Mouse (Mus musculus) midbrain, embryonic 13.5 days (tissue): Measurements from ENCODE around the gene Gpr34. TPM values are rescaled to one million over a fixed set of nuclear protein-coding genes. Genes with fewer than 3 reads are reported as not detected.

ENCODE experiments used
- ATAC-seq: fragments of 200-750 bp; cut with Nextera tagmentation; 2 replicates; pipeline ENCODE4 v1.8.0; 2017; ENCODE audit warnings: mild to moderate bottlenecking, moderate TSS enrichment, moderate library complexity
- H3K27ac ChIP-seq: fragments of 300-500 bp; sonication (generic); 2 replicates; pipeline ENCODE4 v1.5.1; 2015; ENCODE audit warnings: inconsistent platforms, mild to moderate bottlenecking, moderate library complexity
- H3K27me3 ChIP-seq: fragments of 300-500 bp; sonication (generic); 2 replicates; pipeline ENCODE4 v1.6.1; 2015; ENCODE audit warnings: mild to moderate bottlenecking, inconsistent platforms
- H3K36me3 ChIP-seq: fragments of 300-500 bp; sonication (generic); 2 replicates; pipeline ENCODE4 v1.6.1; 2015; ENCODE audit warnings: mild to moderate bottlenecking, inconsistent platforms
- H3K4me1 ChIP-seq: fragments of 300-500 bp; sonication (generic); replicated peaks from 2 replicates; pipeline ENCODE4 v1.6.1; 2015; ENCODE audit warnings: inconsistent platforms
- H3K4me2 ChIP-seq: fragments of 300-500 bp; sonication (generic); replicated peaks from 2 replicates; pipeline ENCODE4 v1.6.1; 2015; ENCODE audit warnings: moderate library complexity, mild to moderate bottlenecking, inconsistent platforms
- H3K4me3 ChIP-seq: fragments of 300-500 bp; sonication (generic); replicated peaks from 2 replicates; pipeline ENCODE4 v1.5.1; 2015; ENCODE audit warnings: mild to moderate bottlenecking, inconsistent platforms
- H3K9ac ChIP-seq: fragments of 300-500 bp; sonication (generic); replicated peaks from 2 replicates; pipeline ENCODE4 v1.6.1; 2015; ENCODE audit warnings: mild to moderate bottlenecking, inconsistent platforms
- H3K9me3 ChIP-seq: fragments of 300-500 bp; sonication (generic); 2 replicates; pipeline ENCODE4 v1.6.1; 2016; ENCODE audit warnings: mild to moderate bottlenecking, inconsistent platforms
- WGBS: fragments of 180-500 bp; shearing (Covaris S2); methylation state at CpG from one replicate; pipeline ENCODE4 v1.1.7; 2015; 5-methylcytosine and 5-hydroxymethylcytosine counted together
- polyA plus RNA-seq: library from polyadenylated mRNA; unstranded; fragments of >200 nt; fragmentation: Nextera tagmentation; extraction: Ambion mirVana; gene quantifications from 2 replicates; pipeline ENCODE4 v1.2.1, GENCODE M21; 2015

Gene Gpr34
- polyA plus RNA-seq, result 2.7 and 3.0 TPM in 2 replicates

- no peak within 1 kb of the TSS for H3K4me2 ChIP-seq
- no peak within 1 kb of the TSS for H3K4me3 ChIP-seq
- ATAC-seq, result no peak
- H3K27me3 ChIP-seq, result no peaks in the 10 kb centered on the region
- 72% methylated on average over 5 of the region's 5 CpGs for WGBS
- H3K27ac ChIP-seq, result no peak within 1 kb of the TSS
- H3K4me1 ChIP-seq, result no peaks in the 10 kb centered on the region
- H3K36me3 ChIP-seq, result no peaks in the 10 kb centered on the region
- H3K9ac ChIP-seq, result no peak within 1 kb of the TSS
- no peaks in the 10 kb centered on the region for H3K9me3 ChIP-seq
Observed at GRCm38 (mm10) chrX:13631599-13632283, at the start of gene Gpr34. Gene Gpr34, plus strand, starts transcription at chrX:13632089.

GRCm38 (mm10) chrX:13599373-13599772, 32.5 kb upstream of the Gpr34 start:
- Histone ChIP-seq H3K4me2 (no peak overlapping the region), H3K36me3 (no peaks in the 10 kb centered on the region), H3K9ac (no peak overlapping the region), H3K27me3 (no peaks in the 10 kb centered on the region), H3K27ac (no peak overlapping the region), H3K4me1 (no peaks in the 10 kb centered on the region), H3K9me3 (no peaks in the 10 kb centered on the region), H3K4me3 (no peak overlapping the region)
- 90% methylated on average over 2 of the region's 2 CpGs for WGBS
- no peak for ATAC-seq

DNA sequence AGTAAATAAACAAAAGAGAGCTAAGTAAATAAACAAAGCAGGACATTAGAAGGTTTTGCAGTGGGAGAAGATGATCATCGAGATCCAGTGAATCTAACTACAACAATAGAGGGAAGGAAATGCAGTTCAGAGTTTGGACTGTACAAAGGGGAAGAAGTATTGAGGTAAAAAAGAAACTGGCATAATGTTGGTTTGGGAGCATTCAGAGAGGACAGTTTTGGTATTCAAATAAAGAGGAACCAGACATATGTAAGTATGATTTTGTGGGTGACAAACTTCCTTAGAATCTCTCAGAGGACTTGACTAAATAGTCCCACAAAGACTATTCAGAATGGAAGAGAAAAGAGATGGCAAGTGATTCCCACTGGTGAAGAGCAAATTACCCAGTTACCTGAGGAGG, 31.9 kb upstream of the Gpr34 start:
- H3K27me3 ChIP-seq, result no peaks in the 10 kb centered on the region
- H3K4me1 ChIP-seq, result no peaks in the 10 kb centered on the region
- no peak overlapping the region for H3K4me2 ChIP-seq
- 86% methylated on average over 1 of the region's 1 CpGs for WGBS
- no peaks in the 10 kb centered on the region for H3K36me3 ChIP-seq
- no peak overlapping the region for H3K9ac ChIP-seq
- ATAC-seq, result no peak
- H3K9me3 ChIP-seq, result no peaks in the 10 kb centered on the region
- no peak overlapping the region for H3K4me3 ChIP-seq
- H3K27ac ChIP-seq, result no peak overlapping the region

DNA sequence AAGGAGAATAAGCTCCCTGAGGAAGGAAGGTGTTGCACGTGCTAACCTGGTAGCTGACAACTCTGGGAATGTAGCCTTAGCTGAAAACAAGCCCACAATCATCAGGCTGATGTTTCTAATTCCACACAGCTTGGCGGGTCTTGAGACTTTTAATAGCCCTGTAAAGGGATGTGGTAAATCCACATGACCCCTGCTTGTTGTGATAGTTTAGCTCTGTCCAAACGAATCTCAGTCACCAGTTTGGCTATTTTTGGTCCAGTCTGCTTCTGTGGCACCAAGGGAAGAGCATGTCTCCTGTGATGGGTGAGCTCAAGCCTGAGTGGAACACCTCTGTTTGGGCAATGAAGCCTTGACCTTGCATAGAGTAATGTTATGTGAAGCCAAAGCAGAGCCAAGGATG, 25.1 kb upstream of the Gpr34 start:
- Histone ChIP-seq H3K27ac (no peak overlapping the region), H3K36me3 (no peaks in the 10 kb centered on the region), H3K27me3 (no peaks in the 10 kb centered on the region), H3K4me2 (no peak overlapping the region), H3K4me3 (no peak overlapping the region), H3K4me1 (no peaks in the 10 kb centered on the region), H3K9ac (no peak overlapping the region), H3K9me3 (no peaks in the 10 kb centered on the region)
- 72% methylated on average over 3 of the region's 3 CpGs for WGBS
- no peak for ATAC-seq

GRCm38 (mm10) chrX:13607752-13608151, 24.1 kb upstream of the Gpr34 start:
- no peak for ATAC-seq
- 53% methylated on average over 3 of the region's 3 CpGs for WGBS
- H3K9ac ChIP-seq, result no peak overlapping the region
- H3K9me3 ChIP-seq, result no peaks in the 10 kb centered on the region
- H3K36me3 ChIP-seq, result no peaks in the 10 kb centered on the region
- no peak overlapping the region for H3K4me3 ChIP-seq
- no peak overlapping the region for H3K27ac ChIP-seq
- no peaks in the 10 kb centered on the region for H3K27me3 ChIP-seq
- H3K4me2 ChIP-seq, result no peak overlapping the region
- no peaks in the 10 kb centered on the region for H3K4me1 ChIP-seq

- H3K27me3 ChIP-seq, result no peaks in the 10 kb centered on the region
- no peaks in the 10 kb centered on the region for H3K9me3 ChIP-seq
- no peak overlapping the region for H3K9ac ChIP-seq
- ATAC-seq, result no peak
- 91% methylated on average over 5 of the region's 5 CpGs for WGBS
- H3K27ac ChIP-seq, result no peak overlapping the region
- H3K4me3 ChIP-seq, result no peak overlapping the region
- H3K36me3 ChIP-seq, result peaks cover 4% of the 10 kb centered on the region; the same call in 1 of the 2 replicates
- no peaks in the 10 kb centered on the region for H3K4me1 ChIP-seq
- H3K4me2 ChIP-seq, result no peak overlapping the region
Observed at GRCm38 (mm10) chrX:13611114-13611513, 20.8 kb upstream of the Gpr34 start.

DNA sequence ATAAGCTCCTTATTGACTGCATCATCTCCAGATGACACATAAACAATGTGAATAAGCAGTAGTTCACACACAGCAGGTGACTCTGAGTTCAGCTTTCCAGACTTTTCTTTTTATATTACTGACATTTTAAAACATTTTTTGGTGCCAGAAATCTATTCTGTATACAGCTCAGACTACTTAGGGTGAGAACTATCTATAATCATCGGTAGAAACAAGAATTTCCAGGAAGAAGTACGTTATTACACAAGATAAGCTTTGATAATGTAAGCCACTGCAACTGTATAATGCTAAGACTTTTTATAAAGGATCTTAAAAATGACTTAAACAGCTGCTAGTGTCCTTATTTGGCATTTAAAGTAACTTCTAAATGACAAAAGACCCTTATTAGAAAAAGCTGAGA, 19.8 kb upstream of the Gpr34 start:
- H3K4me1 ChIP-seq, result no peaks in the 10 kb centered on the region
- no peak overlapping the region for H3K4me3 ChIP-seq
- H3K36me3 ChIP-seq, result peaks cover 4% of the 10 kb centered on the region; the same call in 1 of the 2 replicates
- WGBS, result 81% methylated on average over 2 of the region's 2 CpGs
- H3K27ac ChIP-seq, result no peak overlapping the region
- H3K4me2 ChIP-seq, result no peak overlapping the region
- no peak for ATAC-seq
- H3K9me3 ChIP-seq, result no peaks in the 10 kb centered on the region
- H3K27me3 ChIP-seq, result no peaks in the 10 kb centered on the region
- H3K9ac ChIP-seq, result no peak overlapping the region

- Histone ChIP-seq H3K4me3 (no peak overlapping the region), H3K36me3 (peaks cover 4% of the 10 kb centered on the region; the same call in 1 of the 2 replicates), H3K4me2 (no peak overlapping the region), H3K9me3 (no peaks in the 10 kb centered on the region), H3K27ac (no peak overlapping the region), H3K4me1 (no peaks in the 10 kb centered on the region), H3K27me3 (no peaks in the 10 kb centered on the region), H3K9ac (no peak overlapping the region)
- ATAC-seq, result no peak
- 49% methylated on average over 1 of the region's 1 CpGs for WGBS
Observed at GRCm38 (mm10) chrX:13616726-13617125, 15.2 kb upstream of the Gpr34 start.

- WGBS, result 96% methylated on average over 1 of the region's 1 CpGs
- no peaks in the 10 kb centered on the region for H3K9me3 ChIP-seq
- H3K27ac ChIP-seq, result no peak overlapping the region
- H3K9ac ChIP-seq, result no peak overlapping the region
- no peak overlapping the region for H3K4me3 ChIP-seq
- peaks cover 4% of the 10 kb centered on the region; the same call in 1 of the 2 replicates for H3K36me3 ChIP-seq
- H3K27me3 ChIP-seq, result no peaks in the 10 kb centered on the region
- ATAC-seq, result no peak
- no peaks in the 10 kb centered on the region for H3K4me1 ChIP-seq
- H3K4me2 ChIP-seq, result no peak overlapping the region
Observed at GRCm38 (mm10) chrX:13617294-13617693, 14.6 kb upstream of the Gpr34 start.

- H3K27ac ChIP-seq, result no peak overlapping the region
- no peak overlapping the region for H3K9ac ChIP-seq
- no peak overlapping the region for H3K4me3 ChIP-seq
- H3K4me1 ChIP-seq, result no peaks in the 10 kb centered on the region
- WGBS, result 87% methylated on average over 4 of the region's 4 CpGs
- H3K36me3 ChIP-seq, result no peaks in the 10 kb centered on the region
- no peaks in the 10 kb centered on the region for H3K9me3 ChIP-seq
- H3K27me3 ChIP-seq, result no peaks in the 10 kb centered on the region
- ATAC-seq, result no peak
- H3K4me2 ChIP-seq, result no peak overlapping the region
Observed at GRCm38 (mm10) chrX:13618476-13618875, 13.4 kb upstream of the Gpr34 start.

DNA sequence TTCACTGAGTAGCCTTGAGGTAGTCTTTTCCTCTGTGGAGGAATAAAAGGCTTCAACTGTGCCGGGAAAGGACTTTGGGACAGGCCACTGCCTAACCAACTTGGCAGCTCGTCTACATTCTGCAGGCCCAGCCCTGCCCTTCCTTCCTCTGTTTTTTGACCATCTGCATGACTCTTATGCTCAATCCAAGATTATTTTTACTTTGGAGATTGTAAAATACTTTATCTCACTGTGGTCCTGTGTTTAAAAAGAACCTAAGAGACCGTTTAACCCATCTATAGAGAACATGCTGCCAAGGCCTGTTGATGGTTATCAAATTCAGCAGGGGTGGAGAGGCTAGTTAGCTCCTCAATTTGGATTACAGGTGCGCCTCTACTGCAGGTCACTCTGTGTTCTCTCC, 10.4 kb upstream of the Gpr34 start:
- no peak overlapping the region for H3K4me3 ChIP-seq
- no peak overlapping the region for H3K27ac ChIP-seq
- no peaks in the 10 kb centered on the region for H3K9me3 ChIP-seq
- no peaks in the 10 kb centered on the region for H3K4me1 ChIP-seq
- no peaks in the 10 kb centered on the region for H3K27me3 ChIP-seq
- H3K9ac ChIP-seq, result no peak overlapping the region
- H3K4me2 ChIP-seq, result no peak overlapping the region
- ATAC-seq, result no peak
- 86% methylated on average over 4 of the region's 4 CpGs for WGBS
- no peaks in the 10 kb centered on the region for H3K36me3 ChIP-seq

- Histone ChIP-seq H3K4me3 (no peak overlapping the region), H3K4me2 (no peak overlapping the region), H3K36me3 (no peaks in the 10 kb centered on the region), H3K27ac (no peak overlapping the region), H3K9me3 (no peaks in the 10 kb centered on the region), H3K27me3 (no peaks in the 10 kb centered on the region), H3K9ac (no peak overlapping the region), H3K4me1 (no peaks in the 10 kb centered on the region)
- WGBS, result 79% methylated on average over 5 of the region's 5 CpGs
- ATAC-seq, result no peak
Observed at GRCm38 (mm10) chrX:13622654-13623053, 9.2 kb upstream of the Gpr34 start.

DNA sequence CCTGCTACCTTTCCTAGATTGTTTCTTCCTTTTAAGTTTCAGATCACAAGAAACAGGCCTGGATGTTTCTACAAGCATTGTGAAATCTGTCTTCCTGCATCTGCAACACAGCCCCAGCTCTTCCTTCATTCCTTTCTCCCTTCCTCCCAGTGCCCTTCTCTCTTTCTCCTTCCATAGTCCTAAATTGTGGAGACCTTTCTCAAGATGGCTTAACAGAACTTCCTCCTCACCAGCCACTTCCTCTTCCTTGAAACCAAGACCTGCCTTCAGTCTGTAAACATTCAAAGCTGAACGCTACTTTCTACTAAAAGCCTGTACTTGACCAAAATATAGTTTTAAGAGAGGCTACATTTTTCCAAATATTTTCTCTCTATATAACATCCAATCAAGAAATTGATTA, 4.5 kb downstream of the Gpr34 start:
- H3K4me1 ChIP-seq, result no peaks in the 10 kb centered on the region
- no peak overlapping the region for H3K27ac ChIP-seq
- no peak overlapping the region for H3K4me2 ChIP-seq
- H3K9ac ChIP-seq, result no peak overlapping the region
- no peak for ATAC-seq
- 91% methylated on average over 1 of the region's 1 CpGs for WGBS
- no peaks in the 10 kb centered on the region for H3K36me3 ChIP-seq
- no peak overlapping the region for H3K4me3 ChIP-seq
- H3K27me3 ChIP-seq, result no peaks in the 10 kb centered on the region
- no peaks in the 10 kb centered on the region for H3K9me3 ChIP-seq
